Mouse (Mus musculus) cerebellum, adult (tissue): ENCODE measurements at regions not wholly inside any gene's neighbourhood (a gene's known extent, or its start where the extent isn't known, plus 50 kb on each side); places are given as distances from the start of the nearest gene placed in this dataset.

ENCODE experiments used
- ATAC-seq: cut with Nextera tagmentation; 2 replicates; pipeline ENCODE4 v1.9.2; 2017; ENCODE audit warnings: mild to moderate bottlenecking, moderate library complexity, mixed read lengths; ENCODE audit not compliant: insufficient number of reproducible peaks, low FRiP score, low TSS enrichment

- ATAC-seq, result no peak
Measured at GRCm38 (mm10) chr5:128484116-128484515, 51.2 kb upstream of the Tmem132d start.

- no peak for ATAC-seq
Measured at GRCm38 (mm10) chr5:128483441-128483810, 50.5 kb upstream of the Tmem132d start.

- no peak for ATAC-seq
Measured at GRCm38 (mm10) chr5:128482617-128483440, 50.0 kb upstream of the Tmem132d start.
